Mouse (Mus musculus) bone marrow macrophage, adult 2 months (primary cell): ENCODE data around the gene Sctr. TPM values are rescaled to one million over a fixed set of nuclear protein-coding genes. Genes with fewer than 3 reads are reported as not detected.

Experiments
- H3K27ac ChIP-seq: 2 replicates; pipeline ENCODE4 v1.5.1; 2012; ENCODE audit warnings: low read depth, low read length; ENCODE audit not compliant: insufficient read depth
- H3K4me1 ChIP-seq: 2 replicates; pipeline ENCODE4 v1.6.1; 2012; ENCODE audit warnings: low read length; ENCODE audit not compliant: control insufficient read depth, insufficient read depth
- H3K4me3 ChIP-seq: 2 replicates; pipeline ENCODE4 v1.5.1; 2012; ENCODE audit warnings: mild to moderate bottlenecking, low read length, moderate library complexity; ENCODE audit not compliant: insufficient read depth
- CTCF ChIP-seq: IDR thresholded peaks from 2 replicates; pipeline ENCODE4 v1.5.1; 2012; ENCODE audit warnings: low read depth, mild to moderate bottlenecking, low read length, moderate library complexity
- POLR2A ChIP-seq: IDR thresholded peaks from 2 replicates; pipeline ENCODE4 v1.6.1; 2012; ENCODE audit warnings: mild to moderate bottlenecking, low read depth, low read length, borderline replicate concordance
- polyA plus RNA-seq: library from polyadenylated mRNA; stranded (reverse); fragments of >200 nt; gene quantifications from 2 replicates; pipeline ENCODE4 v1.2.4, GENCODE M21; 2012; ENCODE audit not compliant: missing spikeins, insufficient read depth, insufficient read length

Sctr gene
- polyA plus RNA-seq: not detected in 2 replicates

DNA sequence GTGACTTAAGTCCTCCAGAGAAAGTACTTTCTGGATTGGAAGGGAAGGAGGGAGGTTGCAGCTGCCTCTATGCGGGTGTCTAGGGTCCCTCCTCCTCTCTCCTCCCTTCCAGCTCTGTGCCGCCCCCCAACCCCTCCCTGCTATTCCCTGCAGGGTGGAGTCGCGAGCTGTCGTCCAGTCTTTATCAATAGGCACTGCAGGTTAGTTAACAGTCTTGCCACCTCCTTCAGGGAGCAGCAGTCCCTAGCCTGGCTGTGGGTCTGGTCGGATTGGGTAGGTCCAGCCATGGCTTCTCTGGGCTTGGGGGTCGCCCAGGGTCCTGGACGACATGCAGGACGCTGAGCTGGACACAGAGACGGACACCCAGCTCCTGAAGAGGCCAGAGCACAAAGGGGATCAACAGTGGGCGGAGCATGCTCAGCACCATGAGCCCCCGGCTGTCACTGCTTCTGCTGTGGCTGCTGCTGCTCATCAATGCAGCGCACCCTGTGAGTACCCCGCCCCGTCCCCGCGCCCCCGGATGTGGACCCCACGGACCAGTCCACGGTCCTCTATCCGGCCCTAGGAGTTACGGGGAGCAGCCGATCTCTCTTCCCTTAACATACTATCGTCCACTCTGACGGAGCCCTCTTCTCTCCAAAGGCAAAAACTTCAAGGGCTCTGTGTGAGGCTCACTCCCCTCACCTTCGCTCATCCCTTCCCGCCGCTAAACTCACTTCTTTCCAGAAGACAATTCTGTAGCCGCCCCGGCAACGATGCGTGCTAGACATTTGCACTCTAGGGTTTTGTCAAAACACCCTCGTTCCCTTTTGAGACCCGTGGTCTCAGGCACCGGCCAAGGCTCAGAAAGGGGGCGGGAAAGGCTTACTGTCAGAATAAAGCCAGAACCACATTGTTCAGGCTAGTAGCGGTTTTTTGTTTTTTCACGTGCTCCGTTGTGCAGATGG is at the start of gene Sctr:
Gene Sctr (plus strand): TSS at position 51 of the 947 bp plus-strand sequence.
- TF ChIP-seq POLR2A (no peak), CTCF (no peak)
- no peak within 1 kb of the TSS for H3K27ac ChIP-seq
- peak within 1 kb of the TSS; percentile 20; the same call in 1 of the 2 replicates for H3K4me3 ChIP-seq
- H3K4me1 ChIP-seq: no peaks in the 10 kb centered on the region

DNA sequence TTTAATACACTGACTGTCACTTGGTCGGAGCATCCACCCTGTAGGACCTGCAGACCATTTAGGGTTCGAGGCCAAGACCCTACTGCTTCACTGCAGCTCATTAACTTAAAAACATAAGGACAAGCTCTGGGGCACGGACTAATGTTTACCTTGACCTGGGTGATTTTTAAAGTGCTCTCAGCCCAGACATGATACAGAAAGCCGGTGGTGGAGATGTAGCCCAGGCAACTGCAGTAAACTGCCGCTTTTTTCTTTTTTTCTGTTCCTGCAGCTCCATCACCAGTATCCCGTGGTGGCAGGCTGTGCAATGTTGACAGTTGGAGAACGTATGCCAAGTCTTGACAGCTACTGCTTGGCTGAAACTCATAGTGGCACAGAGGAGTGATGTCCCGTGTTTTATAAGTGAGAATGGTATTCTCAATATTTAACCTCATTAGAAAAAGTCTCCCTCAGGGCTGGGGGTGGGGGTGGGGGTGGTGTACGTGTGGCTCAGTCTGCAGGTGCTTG is 48.9 kb upstream of the Sctr start:
- TF ChIP-seq POLR2A: no peak
- no peak for TF ChIP-seq CTCF
- Histone ChIP-seq H3K4me1 (no peaks in the 10 kb centered on the region), H3K27ac (no peak overlapping the region), H3K4me3 (no peak overlapping the region)

DNA sequence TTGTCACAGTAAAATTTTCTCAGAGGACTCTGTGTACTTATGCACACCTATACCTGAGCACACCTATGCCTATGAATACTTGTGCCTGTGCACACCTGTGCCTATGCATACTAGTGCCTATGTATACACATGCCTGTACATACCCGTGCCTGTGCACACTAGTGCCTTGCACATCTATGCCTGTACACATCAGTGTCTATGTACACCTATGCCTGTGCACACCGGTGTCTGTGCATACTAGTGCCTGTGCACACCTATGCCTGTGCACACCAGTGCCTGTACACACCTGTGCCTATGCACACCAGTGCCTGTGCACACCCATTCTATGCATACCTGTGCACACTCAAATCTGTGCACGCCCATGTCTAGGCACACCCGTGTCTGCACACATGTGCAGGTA is 47.2 kb upstream of the Sctr start:
- no peak overlapping the region for H3K27ac ChIP-seq
- no peaks in the 10 kb centered on the region for H3K4me1 ChIP-seq
- TF ChIP-seq POLR2A (no peak), CTCF (no peak)
- no peak overlapping the region for H3K4me3 ChIP-seq

DNA sequence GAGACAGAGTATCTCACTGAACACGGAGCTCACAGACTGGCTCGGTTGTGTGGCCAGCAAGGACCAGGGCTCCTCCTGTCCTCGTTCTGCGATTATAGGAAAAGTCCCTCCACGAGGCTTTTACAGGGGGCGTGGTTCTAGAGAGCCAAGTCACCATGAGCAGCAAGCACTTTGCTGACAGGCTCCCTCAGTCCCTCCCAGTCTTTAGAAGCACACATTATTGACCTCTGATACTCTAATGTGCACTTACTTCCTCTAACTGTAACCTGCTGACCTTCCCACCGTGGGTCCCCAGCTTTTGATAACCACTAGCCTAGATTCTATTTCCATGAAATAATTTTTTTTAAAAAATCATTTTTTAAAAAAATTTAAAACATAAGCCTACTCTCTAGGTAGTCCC is 46.8 kb upstream of the Sctr start:
- TF ChIP-seq POLR2A (no peak), CTCF (no peak)
- Histone ChIP-seq H3K4me3 (no peak overlapping the region), H3K4me1 (no peaks in the 10 kb centered on the region), H3K27ac (no peak overlapping the region)

DNA sequence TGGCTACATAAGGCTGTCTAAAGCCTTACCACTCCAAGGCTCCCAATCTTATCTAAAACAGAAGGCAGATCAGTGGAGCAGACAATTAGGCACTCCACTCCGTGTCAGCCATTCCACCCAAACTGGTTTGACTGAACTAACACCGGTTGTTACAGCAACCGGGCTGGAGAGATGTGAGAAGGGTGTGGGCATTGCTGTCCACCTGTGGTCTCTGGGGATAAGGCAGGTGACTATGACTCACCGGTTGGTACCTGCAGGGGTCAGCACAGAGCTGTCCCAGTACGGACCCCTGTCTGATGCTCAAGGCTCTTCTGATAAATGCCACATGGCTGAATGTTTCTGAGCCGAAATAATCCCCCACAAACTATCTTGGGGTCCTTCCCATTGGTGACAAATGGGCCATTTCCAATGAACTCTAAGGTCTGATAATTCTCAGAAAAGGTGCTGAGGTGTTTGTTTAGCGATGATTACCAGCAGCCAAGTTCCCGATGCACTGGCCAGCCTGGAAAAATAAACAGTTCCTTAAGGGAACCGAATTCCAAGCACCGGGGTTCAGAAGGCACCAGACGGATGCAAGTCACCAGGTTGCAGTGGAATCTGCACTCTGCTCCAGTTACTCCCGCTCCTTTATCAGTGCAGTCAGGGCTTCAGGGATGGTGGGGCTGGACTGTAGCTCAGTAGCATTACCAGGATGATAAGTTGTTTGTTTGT is 40.7 kb upstream of the Sctr start:
- H3K4me3 ChIP-seq: no peak overlapping the region
- no peak overlapping the region for H3K27ac ChIP-seq
- TF ChIP-seq POLR2A (no peak), CTCF (no peak)

DNA sequence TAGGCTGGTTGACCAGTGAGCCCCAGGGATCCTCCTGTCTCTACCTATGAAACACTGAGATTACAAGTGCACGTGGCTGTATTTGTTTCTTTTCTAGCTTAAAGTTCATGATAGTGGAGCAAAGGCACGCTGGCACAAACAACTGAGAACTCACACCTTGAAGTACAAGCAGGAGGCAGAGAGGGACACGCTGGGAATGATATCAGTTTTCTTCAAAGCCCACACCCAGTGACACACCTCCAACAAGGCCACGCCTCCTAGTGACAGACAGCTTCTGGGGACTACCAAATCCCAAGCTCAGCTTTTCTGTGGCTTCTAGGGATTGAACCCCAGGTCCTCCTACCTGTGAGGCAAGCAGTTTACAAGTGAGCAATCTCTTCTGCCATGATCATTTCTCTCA is 33.6 kb upstream of the Sctr start:
- TF ChIP-seq CTCF: no peak
- no peak for TF ChIP-seq POLR2A
- no peak overlapping the region for H3K4me3 ChIP-seq
- H3K4me1 ChIP-seq: no peaks in the 10 kb centered on the region
- no peak overlapping the region for H3K27ac ChIP-seq

More for the DNA sequence above, 40.7 kb upstream of the Sctr start:
- H3K4me1 ChIP-seq: no peaks in the 10 kb centered on the region

DNA sequence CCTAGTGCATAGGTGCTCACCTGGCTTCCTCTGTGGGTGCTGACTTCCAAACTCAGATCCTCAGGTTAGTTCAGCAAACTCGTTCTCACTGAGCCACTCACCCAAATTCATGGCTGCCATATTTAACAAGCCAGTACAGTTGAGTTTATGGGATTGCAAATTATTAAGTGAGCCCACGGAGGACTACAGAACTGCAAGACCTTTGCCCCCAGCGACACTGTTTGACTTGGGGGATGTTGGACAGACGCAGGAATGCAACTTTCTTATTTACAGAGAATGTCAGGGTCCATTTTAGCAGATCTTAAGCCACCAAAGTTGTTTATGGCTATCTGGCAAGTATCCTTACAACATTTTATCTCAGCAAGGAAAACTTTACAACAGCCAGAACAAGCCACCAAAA is 31.6 kb upstream of the Sctr start:
- no peak overlapping the region for H3K4me3 ChIP-seq
- H3K4me1 ChIP-seq: no peaks in the 10 kb centered on the region
- H3K27ac ChIP-seq: no peak overlapping the region
- TF ChIP-seq CTCF (no peak), POLR2A (no peak)

DNA sequence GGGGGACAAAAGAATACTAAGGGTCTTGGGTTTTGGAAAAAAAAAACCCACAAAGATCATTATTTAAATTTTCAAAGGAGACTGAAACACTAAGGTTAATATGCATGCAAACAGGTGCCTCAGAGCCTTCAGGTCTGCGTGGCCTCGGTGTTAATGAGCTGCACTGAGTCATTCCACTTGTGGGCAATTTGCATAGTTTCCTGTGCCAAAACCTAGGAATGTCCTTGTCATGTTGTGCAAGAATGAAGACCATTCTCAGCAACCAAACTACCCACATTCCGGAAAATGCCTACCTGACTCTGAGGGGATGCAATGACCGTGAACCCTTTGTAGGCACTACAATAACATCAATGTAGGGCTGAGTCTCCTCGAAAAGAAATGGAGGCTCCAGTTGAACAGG is 20.1 kb upstream of the Sctr start:
- Histone ChIP-seq H3K4me1 (no peaks in the 10 kb centered on the region), H3K27ac (no peak overlapping the region), H3K4me3 (no peak overlapping the region)
- TF ChIP-seq POLR2A (no peak), CTCF (no peak)

DNA sequence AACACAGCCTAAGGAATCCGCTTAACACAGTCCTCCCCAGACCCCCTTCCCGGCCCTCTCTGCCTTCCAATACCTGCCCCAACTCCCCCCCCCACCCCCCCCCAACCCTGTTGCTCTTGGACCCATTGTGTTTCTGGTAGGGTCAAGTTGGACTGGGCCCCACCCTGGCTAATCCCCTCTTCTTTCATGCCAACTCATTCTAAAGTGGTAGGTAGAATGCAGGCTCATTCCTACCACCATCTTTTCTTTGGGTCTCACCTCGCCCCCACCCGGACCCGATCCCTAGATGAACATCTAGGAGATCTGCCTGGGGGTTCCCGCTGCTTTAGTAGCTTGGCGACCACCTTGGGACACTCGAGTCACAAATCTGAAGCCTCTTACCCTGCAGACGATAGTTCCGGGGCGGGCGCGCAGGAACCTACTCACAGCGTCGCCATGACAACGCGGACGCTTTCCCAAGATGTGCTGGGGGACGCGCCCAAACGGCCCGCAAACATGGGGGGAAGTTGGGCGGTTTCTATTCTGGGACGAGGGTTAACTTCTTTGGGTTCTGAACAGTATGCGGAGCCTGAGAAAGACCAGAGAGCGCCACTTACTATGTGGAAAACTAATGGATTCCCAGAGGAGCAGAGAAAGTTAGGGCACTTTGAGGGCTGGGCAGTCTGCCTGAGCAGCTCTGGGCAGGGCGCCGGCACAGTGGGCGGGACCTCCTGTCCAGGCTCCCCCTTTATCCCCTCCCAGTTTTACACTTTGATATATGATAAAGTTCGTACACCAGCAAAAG is 9.7 kb upstream of the Sctr start, which contains the start of gene Cfap221:
Gene Cfap221 (minus strand): TSS at position 437 of the 784 bp plus-strand sequence.
- H3K27ac ChIP-seq: no peak within 1 kb of the TSS
- H3K4me3 ChIP-seq: peak within 1 kb of the TSS; percentile 57
- no peak for TF ChIP-seq CTCF
- no peak for TF ChIP-seq POLR2A
- H3K4me1 ChIP-seq: no peaks in the 10 kb centered on the region
